Mouse (Mus musculus): ENCODE results near the gene Gm10197. TPM values are rescaled to one million over a fixed set of nuclear protein-coding genes. Genes with fewer than 3 reads are reported as not detected.
A peak's percentile ranks its signal among the peaks of the same experiment; 100 is the strongest.

The Gm10197 gene
- polyA plus RNA-seq, 1 experiment, result not detected

DNA sequence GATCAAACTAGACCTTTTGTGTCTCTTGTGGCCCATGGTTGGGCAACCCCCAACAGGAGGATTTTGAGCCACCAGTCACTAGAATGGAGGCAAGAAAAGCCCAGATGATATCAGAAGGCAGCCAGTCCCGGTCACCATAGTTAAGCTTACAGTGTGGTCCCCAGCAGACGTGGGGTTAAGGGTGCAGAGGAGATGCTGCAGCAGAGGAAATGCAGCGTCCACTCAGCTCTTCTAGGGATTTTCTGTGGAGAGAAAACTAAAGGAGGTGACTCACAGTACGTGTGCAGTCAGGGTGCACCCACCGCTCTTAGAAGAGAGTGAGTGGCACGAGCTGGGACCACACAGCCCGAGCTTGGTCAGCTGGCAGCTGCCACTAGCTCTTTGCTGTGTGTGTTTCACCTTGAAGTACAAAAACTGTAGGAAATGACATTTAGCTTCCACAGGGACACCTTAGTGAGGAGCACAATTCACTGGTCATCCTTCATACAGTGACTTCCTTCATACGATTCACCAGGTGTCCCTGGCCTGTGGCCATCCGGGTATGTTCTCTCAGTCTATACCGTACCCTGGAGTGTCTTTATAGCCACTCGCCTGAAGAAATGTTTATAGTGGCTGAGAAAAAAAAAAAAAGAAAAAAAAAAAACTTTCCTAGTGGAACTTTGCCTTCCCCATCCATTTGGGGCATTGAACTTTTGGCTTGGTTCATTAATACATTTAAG is 5.3 kb downstream of the Gm10197 start:
- H3ac ChIP-seq (ENCODE audit: control insufficient read depth, insufficient read length), result no peak overlapping the region
- no peak overlapping the region for H3K4me3 ChIP-seq
- H3K27me3 ChIP-seq (ENCODE audit: control insufficient read depth, insufficient read depth, insufficient read length), result no peaks in the 10 kb centered on the region
- no peak overlapping the region for H3K4me2 ChIP-seq (ENCODE audit: low read depth)
- H3K79me2 ChIP-seq (ENCODE audit: control insufficient read depth, insufficient read depth), result no peaks in the 10 kb centered on the region
- H3K36me3 ChIP-seq (ENCODE audit: control insufficient read depth, insufficient read depth), result no peaks in the 10 kb centered on the region
- TF ChIP-seq MYOD1 (IDR thresholded peaks at IDR 0.05; ENCODE audit: control insufficient read depth in 1 of 3, insufficient read length in 2 of 3, low read depth in 2 of 3), result no peak
- TF ChIP-seq MAX (IDR thresholded peaks at IDR 0.05; ENCODE audit: low read depth), result no peak
- no peak for TF ChIP-seq POLR2AphosphoS2 (IDR thresholded peaks at IDR 0.05; ENCODE audit: insufficient read length, low read depth)
- no peak for TF ChIP-seq POLR2A (IDR thresholded peaks at IDR 0.05; ENCODE audit: insufficient read length, low read depth)
- TF ChIP-seq CEBPB (IDR thresholded peaks at IDR 0.05; ENCODE audit: insufficient read depth, poor library complexity, severe bottlenecking), result no peak
- no peak for TF ChIP-seq SRF (IDR thresholded peaks at IDR 0.05; ENCODE audit: control insufficient read depth, insufficient read length, low read depth)
- TF ChIP-seq REST (IDR thresholded peaks at IDR 0.05; ENCODE audit: insufficient read depth, insufficient read length), result no peak
- no peak for TF ChIP-seq USF1 (IDR thresholded peaks at IDR 0.05; ENCODE audit: low read depth)
- no peak for TF ChIP-seq TCF12 (IDR thresholded peaks at IDR 0.05; ENCODE audit: insufficient read depth, poor library complexity, severe bottlenecking)
- TF ChIP-seq E2F4 (IDR thresholded peaks at IDR 0.05; ENCODE audit: insufficient read depth), result no peak
- TF ChIP-seq MYOG (IDR thresholded peaks at IDR 0.05; ENCODE audit: control insufficient read depth in 1 of 3, insufficient read depth in 1 of 3, insufficient read length in 2 of 3, low read depth in 2 of 3), result no peak
- no peak for TF ChIP-seq TCF3 (IDR thresholded peaks at IDR 0.05; ENCODE audit: insufficient read length, low read depth)

- no peak overlapping the region for H3K4me3 ChIP-seq
- no peaks in the 10 kb centered on the region for H3K79me2 ChIP-seq (ENCODE audit: control insufficient read depth, insufficient read depth)
- H3K36me3 ChIP-seq (ENCODE audit: control insufficient read depth, insufficient read depth), result no peaks in the 10 kb centered on the region
Observed at GRCm38 (mm10) chr19:53364963-53365362, 6.6 kb downstream of the Gm10197 start.

DNA sequence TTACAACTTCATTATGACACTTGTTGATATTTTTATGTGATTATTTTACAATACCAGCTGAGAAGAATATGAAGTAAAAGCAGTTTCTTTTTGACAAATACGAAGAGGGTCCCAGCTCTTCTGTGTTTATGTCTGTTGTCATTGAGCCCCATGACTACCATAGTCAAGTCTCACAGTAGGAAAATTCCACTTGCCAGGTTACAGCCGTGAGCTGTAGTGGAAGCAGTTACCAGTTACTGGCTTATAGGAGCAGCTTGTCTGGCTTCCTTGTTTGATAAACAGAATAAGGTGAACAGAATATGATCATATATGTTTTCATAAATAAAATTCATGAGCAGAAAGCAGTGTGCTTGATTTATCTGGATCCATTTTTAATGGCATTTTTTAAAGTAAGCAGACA is 7.0 kb downstream of the Gm10197 start:
- Histone ChIP-seq H3K4me3 (no peak overlapping the region), H3K4me2 (ENCODE audit: low read depth) (no peak overlapping the region), H3K27me3 (ENCODE audit: control insufficient read depth, insufficient read depth, insufficient read length) (no peaks in the 10 kb centered on the region), H3K36me3 (ENCODE audit: control insufficient read depth, insufficient read depth) (no peaks in the 10 kb centered on the region), H3ac (ENCODE audit: control insufficient read depth, insufficient read length) (no peak overlapping the region), H3K79me2 (ENCODE audit: control insufficient read depth, insufficient read depth) (no peaks in the 10 kb centered on the region)
- TF ChIP-seq TCF12 (IDR thresholded peaks at IDR 0.05; ENCODE audit: insufficient read depth, poor library complexity, severe bottlenecking), result no peak
- TF ChIP-seq E2F4 (IDR thresholded peaks at IDR 0.05; ENCODE audit: insufficient read depth), result no peak
- no peak for TF ChIP-seq USF1 (IDR thresholded peaks at IDR 0.05; ENCODE audit: low read depth)
- no peak for TF ChIP-seq CEBPB (IDR thresholded peaks at IDR 0.05; ENCODE audit: insufficient read depth, poor library complexity, severe bottlenecking)
- no peak for TF ChIP-seq MYOD1 (IDR thresholded peaks at IDR 0.05; ENCODE audit: control insufficient read depth in 1 of 3, insufficient read length in 2 of 3, low read depth in 2 of 3)
- TF ChIP-seq MAX (IDR thresholded peaks at IDR 0.05; ENCODE audit: low read depth), result no peak
- no peak for TF ChIP-seq REST (IDR thresholded peaks at IDR 0.05; ENCODE audit: insufficient read depth, insufficient read length)
- TF ChIP-seq MYOG (IDR thresholded peaks at IDR 0.05; ENCODE audit: control insufficient read depth in 1 of 3, insufficient read depth in 1 of 3, insufficient read length in 2 of 3, low read depth in 2 of 3), result no peak
- TF ChIP-seq POLR2A (IDR thresholded peaks at IDR 0.05; ENCODE audit: insufficient read length, low read depth), result no peak
- TF ChIP-seq TCF3 (IDR thresholded peaks at IDR 0.05; ENCODE audit: insufficient read length, low read depth), result no peak
- TF ChIP-seq POLR2AphosphoS2 (IDR thresholded peaks at IDR 0.05; ENCODE audit: insufficient read length, low read depth), result no peak
- no peak for TF ChIP-seq SRF (IDR thresholded peaks at IDR 0.05; ENCODE audit: control insufficient read depth, insufficient read length, low read depth)

More at GRCm38 (mm10) chr19:53364963-53365362, 6.6 kb downstream of the Gm10197 start:
- Histone ChIP-seq H3K27me3 (ENCODE audit: control insufficient read depth, insufficient read depth, insufficient read length) (no peaks in the 10 kb centered on the region), H3ac (ENCODE audit: control insufficient read depth, insufficient read length) (no peak overlapping the region), H3K4me2 (ENCODE audit: low read depth) (no peak overlapping the region)
- TF ChIP-seq MYOD1 (IDR thresholded peaks at IDR 0.05; ENCODE audit: control insufficient read depth in 1 of 3, insufficient read length in 2 of 3, low read depth in 2 of 3), result no peak
- TF ChIP-seq CEBPB (IDR thresholded peaks at IDR 0.05; ENCODE audit: insufficient read depth, poor library complexity, severe bottlenecking), result peak; percentile 90
- TF ChIP-seq MAX (IDR thresholded peaks at IDR 0.05; ENCODE audit: low read depth), result no peak
- no peak for TF ChIP-seq TCF12 (IDR thresholded peaks at IDR 0.05; ENCODE audit: insufficient read depth, poor library complexity, severe bottlenecking)

DNA sequence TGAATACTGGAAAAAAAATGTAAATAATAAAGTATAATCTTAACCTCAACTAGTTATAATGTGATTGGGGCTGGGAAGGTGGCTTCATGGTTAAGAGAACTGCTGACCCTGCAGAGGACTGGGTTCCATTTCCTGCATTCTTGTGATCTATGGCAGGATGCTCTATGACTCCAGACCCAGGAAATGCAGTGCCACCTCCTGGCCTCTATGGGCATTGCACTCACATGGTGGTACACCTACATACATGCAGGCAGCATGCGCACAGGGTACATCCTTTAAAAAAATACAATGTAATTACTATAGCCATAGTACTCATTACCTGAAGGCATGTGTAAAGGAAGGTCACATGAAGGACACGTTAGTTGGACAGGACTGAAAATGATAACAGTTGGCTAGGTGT is 8.6 kb downstream of the Gm10197 start:
- no peak for TF ChIP-seq TCF3 (IDR thresholded peaks at IDR 0.05; ENCODE audit: insufficient read length, low read depth)
- TF ChIP-seq POLR2AphosphoS2 (IDR thresholded peaks at IDR 0.05; ENCODE audit: insufficient read length, low read depth), result no peak
- TF ChIP-seq TCF12 (IDR thresholded peaks at IDR 0.05; ENCODE audit: insufficient read depth, poor library complexity, severe bottlenecking), result no peak
- TF ChIP-seq SRF (IDR thresholded peaks at IDR 0.05; ENCODE audit: control insufficient read depth, insufficient read length, low read depth), result no peak
- no peak for TF ChIP-seq MYOG (IDR thresholded peaks at IDR 0.05; ENCODE audit: control insufficient read depth in 1 of 3, insufficient read depth in 1 of 3, insufficient read length in 2 of 3, low read depth in 2 of 3)
- H3K79me2 ChIP-seq (ENCODE audit: control insufficient read depth, insufficient read depth), result no peaks in the 10 kb centered on the region
- H3K4me2 ChIP-seq (ENCODE audit: low read depth), result no peak overlapping the region
- H3K36me3 ChIP-seq (ENCODE audit: control insufficient read depth, insufficient read depth), result no peaks in the 10 kb centered on the region
- H3K27me3 ChIP-seq (ENCODE audit: control insufficient read depth, insufficient read depth, insufficient read length), result no peaks in the 10 kb centered on the region
- no peak overlapping the region for H3ac ChIP-seq (ENCODE audit: control insufficient read depth, insufficient read length)
- no peak overlapping the region for H3K4me3 ChIP-seq
